Mouse (Mus musculus): ENCODE data around the gene Dock11. TPM values are rescaled to one million over a fixed set of nuclear protein-coding genes. Genes with fewer than 3 reads are reported as not detected.
A peak's percentile ranks its signal among the peaks of the same experiment; 100 is the strongest.

Dock11 gene
- polyA plus RNA-seq, 1 experiment from 2014 or later = 15.7 TPM

- Histone ChIP-seq H3K9me3 (ENCODE audit: control insufficient read depth, low read length) (no peaks in the 10 kb centered on the region), H3K4me1 (ENCODE audit: control insufficient read depth, insufficient read depth, low read length) (no peaks in the 10 kb centered on the region), H3K4me2 (ENCODE audit: low read depth, low read length) (no peak overlapping the region), H3K4me3 (ENCODE audit: low read depth, low read length) (no peak overlapping the region), H3K27me3 (ENCODE audit: control insufficient read depth, insufficient read depth, low read length) (no peaks in the 10 kb centered on the region), H3K36me3 (ENCODE audit: control insufficient read depth, insufficient read depth, low read length) (no peaks in the 10 kb centered on the region), H3K9ac (replicated peaks; ENCODE audit: low read depth, low read length) (no peak overlapping the region), H3K27ac (ENCODE audit: low read depth, low read length) (no peak overlapping the region)
- ATAC-seq (ENCODE audit: low read depth) = no peak
- 43% methylated on average over 5 of the region's 5 CpGs for WGBS
Measured at GRCm38 (mm10) chrX:35976657-35977056, 88.0 kb downstream of the Dock11 start.

GRCm38 (mm10) chrX:35987981-35988380 lies 99.3 kb downstream of the Dock11 start:
- H3K9me3 ChIP-seq (ENCODE audit: control insufficient read depth, low read length) = no peaks in the 10 kb centered on the region
- no peak overlapping the region for H3K27ac ChIP-seq (ENCODE audit: low read depth, low read length)
- H3K4me1 ChIP-seq (ENCODE audit: control insufficient read depth, insufficient read depth, low read length) = no peaks in the 10 kb centered on the region
- H3K4me2 ChIP-seq (ENCODE audit: low read depth, low read length) = no peak overlapping the region
- H3K27me3 ChIP-seq (ENCODE audit: control insufficient read depth, insufficient read depth, low read length) = no peaks in the 10 kb centered on the region
- no peak for ATAC-seq (ENCODE audit: low read depth)
- no peaks in the 10 kb centered on the region for H3K36me3 ChIP-seq (ENCODE audit: control insufficient read depth, insufficient read depth, low read length)
- 93% methylated on average over 1 of the region's 1 CpGs for WGBS
- H3K9ac ChIP-seq (replicated peaks; ENCODE audit: low read depth, low read length) = no peak overlapping the region
- no peak overlapping the region for H3K4me3 ChIP-seq (ENCODE audit: low read depth, low read length)

GRCm38 (mm10) chrX:35990508-35991095 lies 102.0 kb downstream of the Dock11 start:
- Histone ChIP-seq H3K9ac (replicated peaks; ENCODE audit: low read depth, low read length) (no peak overlapping the region), H3K4me2 (ENCODE audit: low read depth, low read length) (no peak overlapping the region), H3K27me3 (ENCODE audit: control insufficient read depth, insufficient read depth, low read length) (no peaks in the 10 kb centered on the region), H3K27ac (ENCODE audit: low read depth, low read length) (no peak overlapping the region), H3K4me1 (ENCODE audit: control insufficient read depth, insufficient read depth, low read length) (no peaks in the 10 kb centered on the region), H3K9me3 (ENCODE audit: control insufficient read depth, low read length) (no peaks in the 10 kb centered on the region), H3K36me3 (ENCODE audit: control insufficient read depth, insufficient read depth, low read length) (no peaks in the 10 kb centered on the region), H3K4me3 (ENCODE audit: low read depth, low read length) (no peak overlapping the region)
- ATAC-seq (ENCODE audit: low read depth) = no peak; the same call in 1 of the 2 replicates
- 60% methylated on average over 5 of the region's 5 CpGs for WGBS

- Histone ChIP-seq H3K27ac (ENCODE audit: low read depth, low read length) (no peak overlapping the region), H3K4me2 (ENCODE audit: low read depth, low read length) (no peak overlapping the region), H3K9ac (replicated peaks; ENCODE audit: low read depth, low read length) (no peak overlapping the region), H3K9me3 (ENCODE audit: control insufficient read depth, low read length) (no peaks in the 10 kb centered on the region), H3K27me3 (ENCODE audit: control insufficient read depth, insufficient read depth, low read length) (no peaks in the 10 kb centered on the region), H3K36me3 (ENCODE audit: control insufficient read depth, insufficient read depth, low read length) (no peaks in the 10 kb centered on the region), H3K4me3 (ENCODE audit: low read depth, low read length) (no peak overlapping the region), H3K4me1 (ENCODE audit: control insufficient read depth, insufficient read depth, low read length) (no peaks in the 10 kb centered on the region)
- no peak for ATAC-seq (ENCODE audit: low read depth)
- WGBS = 71% methylated on average over 6 of the region's 6 CpGs
Measured at GRCm38 (mm10) chrX:35994226-35994625, 105.6 kb downstream of the Dock11 start.

GRCm38 (mm10) chrX:35997004-35997403 lies 108.4 kb downstream of the Dock11 start:
- ATAC-seq (ENCODE audit: low read depth) = no peak
- Histone ChIP-seq H3K4me3 (ENCODE audit: low read depth, low read length) (no peak overlapping the region), H3K27ac (ENCODE audit: low read depth, low read length) (no peak overlapping the region), H3K9me3 (ENCODE audit: control insufficient read depth, low read length) (no peaks in the 10 kb centered on the region), H3K4me1 (ENCODE audit: control insufficient read depth, insufficient read depth, low read length) (no peaks in the 10 kb centered on the region), H3K4me2 (ENCODE audit: low read depth, low read length) (no peak overlapping the region), H3K36me3 (ENCODE audit: control insufficient read depth, insufficient read depth, low read length) (no peaks in the 10 kb centered on the region), H3K9ac (replicated peaks; ENCODE audit: low read depth, low read length) (no peak overlapping the region), H3K27me3 (ENCODE audit: control insufficient read depth, insufficient read depth, low read length) (no peaks in the 10 kb centered on the region)
- WGBS = 18% methylated on average over 2 of the region's 2 CpGs

- Histone ChIP-seq H3K4me3 (ENCODE audit: low read depth, low read length) (no peak overlapping the region), H3K36me3 (ENCODE audit: control insufficient read depth, insufficient read depth, low read length) (no peaks in the 10 kb centered on the region), H3K9me3 (ENCODE audit: control insufficient read depth, low read length) (no peaks in the 10 kb centered on the region), H3K9ac (replicated peaks; ENCODE audit: low read depth, low read length) (no peak overlapping the region), H3K4me1 (ENCODE audit: control insufficient read depth, insufficient read depth, low read length) (no peaks in the 10 kb centered on the region), H3K27me3 (ENCODE audit: control insufficient read depth, insufficient read depth, low read length) (no peaks in the 10 kb centered on the region), H3K4me2 (ENCODE audit: low read depth, low read length) (no peak overlapping the region), H3K27ac (ENCODE audit: low read depth, low read length) (no peak overlapping the region)
- WGBS = 46% methylated on average over 5 of the region's 5 CpGs
- peak; percentile 34; the same call in 1 of the 2 replicates for ATAC-seq (ENCODE audit: low read depth)
Measured at GRCm38 (mm10) chrX:35997793-35998419, 109.3 kb downstream of the Dock11 start.

GRCm38 (mm10) chrX:36025651-36026050 lies 137.0 kb downstream of the Dock11 start:
- Histone ChIP-seq H3K4me3 (ENCODE audit: low read depth, low read length) (no peak overlapping the region), H3K4me1 (ENCODE audit: control insufficient read depth, insufficient read depth, low read length) (no peaks in the 10 kb centered on the region), H3K9me3 (ENCODE audit: control insufficient read depth, low read length) (no peaks in the 10 kb centered on the region), H3K36me3 (ENCODE audit: control insufficient read depth, insufficient read depth, low read length) (no peaks in the 10 kb centered on the region), H3K27ac (ENCODE audit: low read depth, low read length) (no peak overlapping the region), H3K4me2 (ENCODE audit: low read depth, low read length) (no peak overlapping the region), H3K27me3 (ENCODE audit: control insufficient read depth, insufficient read depth, low read length) (no peaks in the 10 kb centered on the region), H3K9ac (replicated peaks; ENCODE audit: low read depth, low read length) (no peak overlapping the region)
- ATAC-seq (ENCODE audit: low read depth) = no peak
- WGBS = 89% methylated on average over 16 of the region's 17 CpGs

- ATAC-seq (ENCODE audit: low read depth) = no peak
- Histone ChIP-seq H3K4me3 (ENCODE audit: low read depth, low read length) (no peak overlapping the region), H3K27me3 (ENCODE audit: control insufficient read depth, insufficient read depth, low read length) (no peaks in the 10 kb centered on the region), H3K36me3 (ENCODE audit: control insufficient read depth, insufficient read depth, low read length) (no peaks in the 10 kb centered on the region), H3K9me3 (ENCODE audit: control insufficient read depth, low read length) (no peaks in the 10 kb centered on the region), H3K4me1 (ENCODE audit: control insufficient read depth, insufficient read depth, low read length) (no peaks in the 10 kb centered on the region), H3K9ac (replicated peaks; ENCODE audit: low read depth, low read length) (no peak overlapping the region), H3K27ac (ENCODE audit: low read depth, low read length) (no peak overlapping the region), H3K4me2 (ENCODE audit: low read depth, low read length) (no peak overlapping the region)
- 76% methylated on average over 5 of the region's 5 CpGs for WGBS
Measured at GRCm38 (mm10) chrX:36031113-36031512, 142.5 kb downstream of the Dock11 start.

- H3K27me3 ChIP-seq (ENCODE audit: control insufficient read depth, insufficient read depth, low read length) = no peaks in the 10 kb centered on the region
- no peak overlapping the region for H3K4me2 ChIP-seq (ENCODE audit: low read depth, low read length)
- H3K4me3 ChIP-seq (ENCODE audit: low read depth, low read length) = no peak overlapping the region
- no peaks in the 10 kb centered on the region for H3K4me1 ChIP-seq (ENCODE audit: control insufficient read depth, insufficient read depth, low read length)
- H3K36me3 ChIP-seq (ENCODE audit: control insufficient read depth, insufficient read depth, low read length) = no peaks in the 10 kb centered on the region
- H3K9ac ChIP-seq (replicated peaks; ENCODE audit: low read depth, low read length) = no peak overlapping the region
- H3K27ac ChIP-seq (ENCODE audit: low read depth, low read length) = no peak overlapping the region
- no peaks in the 10 kb centered on the region for H3K9me3 ChIP-seq (ENCODE audit: control insufficient read depth, low read length)
- WGBS = 89% methylated on average over 8 of the region's 8 CpGs
- ATAC-seq (ENCODE audit: low read depth) = no peak
Measured at GRCm38 (mm10) chrX:36034045-36034444, 145.4 kb downstream of the Dock11 start.

Data from neural tube, embryonic 14.5 days (tissue).